Mouse (Mus musculus): Measurements from ENCODE around the gene Fkbp11. TPM values are rescaled to one million over a fixed set of nuclear protein-coding genes. Genes with fewer than 3 reads are reported as not detected.
A peak's percentile ranks its signal among the peaks of the same experiment; 100 is the strongest.
"Not testable (repeated sequence)": the region's sequence is repeated elsewhere in the genome, so short reads cannot be mapped to it uniquely, and the experiment has no call there.

Gene Fkbp11
- polyA plus RNA-seq, 1 experiment, result 18.2 TPM

GRCm38 (mm10) chr15:98765929-98766328 lies 37.9 kb upstream of the Fkbp11 start:
- Histone ChIP-seq H3K36me3 (replicated peaks; ENCODE audit: low read length) (peaks cover 7% of the 10 kb centered on the region), H3K4me1 (peaks cover 23% of the 10 kb centered on the region), H3K4me3 (replicated peaks) (no peak overlapping the region), H3K9me3 (no peaks in the 10 kb centered on the region), H3K27me3 (replicated peaks) (peaks cover 52% of the 10 kb centered on the region)
- no peak for TF ChIP-seq FLI1 (IDR thresholded peaks at IDR 0.05; ENCODE audit: low read length)
- no peak for TF ChIP-seq GATA1 (IDR thresholded peaks at IDR 0.05; ENCODE audit: borderline replicate concordance, low read length)

DNA sequence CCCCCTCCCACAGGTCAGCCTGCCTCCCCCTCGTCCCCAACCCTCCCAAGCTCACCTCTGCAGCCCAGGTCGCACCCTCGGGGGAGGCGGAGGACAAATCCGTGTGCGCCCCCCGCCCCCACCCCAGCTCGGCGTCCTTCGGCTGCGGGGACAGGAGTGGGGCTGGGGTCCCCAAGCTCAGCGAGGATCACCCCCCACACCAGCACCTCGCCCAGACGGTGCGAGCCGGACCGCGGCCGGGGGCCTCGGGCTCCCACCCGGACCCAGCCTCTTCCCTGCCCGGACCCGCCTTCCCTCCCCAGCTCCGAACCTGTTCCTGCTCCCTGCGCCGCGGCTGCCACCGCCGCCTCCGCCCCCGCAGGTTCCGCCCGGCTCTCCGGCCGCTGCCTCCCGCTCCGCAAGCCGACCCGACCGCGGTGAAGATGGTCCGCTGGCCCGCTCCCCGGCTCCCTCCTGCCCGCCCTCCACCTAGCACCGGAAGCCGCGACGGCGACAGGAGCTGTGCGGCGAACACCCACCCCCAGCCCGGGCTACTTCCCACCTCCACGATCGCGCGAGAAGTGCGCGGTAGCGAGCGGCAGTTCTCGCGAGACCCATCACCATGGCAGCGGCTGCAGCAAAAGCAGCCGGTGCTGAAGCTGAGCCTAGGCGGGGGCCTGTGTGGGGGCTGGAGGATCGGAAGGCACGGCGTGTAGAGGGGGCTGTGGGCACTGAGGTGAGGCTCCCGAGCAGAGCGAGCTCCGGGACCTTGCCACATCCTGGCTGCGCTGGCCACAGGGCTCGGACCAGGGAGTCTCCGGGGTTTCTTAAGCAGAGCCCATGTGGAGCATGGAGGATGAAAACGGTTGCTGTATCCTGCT lies 34.9 kb upstream of the Fkbp11 start, which contains the start of gene Arf3:
Gene Arf3, minus strand, starts transcription at position 545 of the 860 bp plus-strand sequence.
- H3K27me3 ChIP-seq (replicated peaks), result peaks cover 25% of the 10 kb centered on the region
- peaks cover 36% of the 10 kb centered on the region for H3K4me1 ChIP-seq
- TF ChIP-seq FLI1 (IDR thresholded peaks at IDR 0.05; ENCODE audit: low read length) (no peak), GATA1 (IDR thresholded peaks at IDR 0.05; ENCODE audit: borderline replicate concordance, low read length) (no peak)
- H3K9me3 ChIP-seq, result no peaks in the 10 kb centered on the region
- peak within 1 kb of the TSS; percentile 96 for H3K4me3 ChIP-seq (replicated peaks)
- peaks cover 36% of the 10 kb centered on the region for H3K36me3 ChIP-seq (replicated peaks; ENCODE audit: low read length)

- Histone ChIP-seq H3K4me1 (peaks cover 39% of the 10 kb centered on the region), H3K27me3 (replicated peaks) (peaks cover 22% of the 10 kb centered on the region), H3K9me3 (no peaks in the 10 kb centered on the region), H3K36me3 (replicated peaks; ENCODE audit: low read length) (peaks cover 40% of the 10 kb centered on the region), H3K4me3 (replicated peaks) (peak overlapping the region; percentile 96)
- TF ChIP-seq GATA1 (IDR thresholded peaks at IDR 0.05; ENCODE audit: borderline replicate concordance, low read length) (no peak), FLI1 (IDR thresholded peaks at IDR 0.05; ENCODE audit: low read length) (no peak)
These were observed 34.2 kb upstream of the Fkbp11 start for GRCm38 (mm10) chr15:98762201-98762621.

GRCm38 (mm10) chr15:98754125-98754524 lies 26.1 kb upstream of the Fkbp11 start:
- Histone ChIP-seq H3K36me3 (replicated peaks; ENCODE audit: low read length) (peaks cover 78% of the 10 kb centered on the region), H3K4me3 (replicated peaks) (no peak overlapping the region), H3K27me3 (replicated peaks) (no peaks in the 10 kb centered on the region), H3K4me1 (peaks cover 30% of the 10 kb centered on the region), H3K9me3 (no peaks in the 10 kb centered on the region)
- TF ChIP-seq FLI1 (IDR thresholded peaks at IDR 0.05; ENCODE audit: low read length) (no peak), GATA1 (IDR thresholded peaks at IDR 0.05; ENCODE audit: borderline replicate concordance, low read length) (no peak)

DNA sequence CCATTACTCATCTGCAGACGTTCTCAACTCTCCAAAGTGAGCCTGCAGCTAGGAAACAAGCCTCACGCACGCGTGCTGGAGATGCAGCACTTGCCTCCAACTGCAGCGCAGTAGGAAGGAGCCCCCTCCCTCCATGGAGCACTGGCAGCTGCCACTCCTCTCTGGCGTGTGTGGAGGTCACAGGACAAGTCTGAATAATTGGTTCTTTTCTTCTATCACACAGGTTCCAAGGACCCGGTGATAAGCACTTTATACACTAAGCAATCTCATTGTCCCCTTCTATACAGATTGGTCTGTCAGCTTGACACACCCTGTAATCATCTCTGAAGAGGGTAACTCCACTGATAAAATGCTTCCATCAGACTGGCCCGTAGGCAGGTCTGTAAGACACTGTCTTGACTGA lies 25.0 kb upstream of the Fkbp11 start:
- no peaks in the 10 kb centered on the region for H3K9me3 ChIP-seq
- peaks cover 72% of the 10 kb centered on the region for H3K36me3 ChIP-seq (replicated peaks; ENCODE audit: low read length)
- peaks cover 32% of the 10 kb centered on the region for H3K4me1 ChIP-seq
- no peak overlapping the region for H3K4me3 ChIP-seq (replicated peaks)
- TF ChIP-seq GATA1 (IDR thresholded peaks at IDR 0.05; ENCODE audit: borderline replicate concordance, low read length) (no peak), FLI1 (IDR thresholded peaks at IDR 0.05; ENCODE audit: low read length) (no peak)
- H3K27me3 ChIP-seq (replicated peaks), result no peaks in the 10 kb centered on the region

- peaks cover 80% of the 10 kb centered on the region for H3K36me3 ChIP-seq (replicated peaks; ENCODE audit: low read length)
- H3K4me3 ChIP-seq (replicated peaks), result no peak overlapping the region
- no peaks in the 10 kb centered on the region for H3K27me3 ChIP-seq (replicated peaks)
- peaks cover 35% of the 10 kb centered on the region for H3K4me1 ChIP-seq
- no peaks in the 10 kb centered on the region for H3K9me3 ChIP-seq
- TF ChIP-seq FLI1 (IDR thresholded peaks at IDR 0.05; ENCODE audit: low read length) (no peak), GATA1 (IDR thresholded peaks at IDR 0.05; ENCODE audit: borderline replicate concordance, low read length) (no peak)
These were observed 21.1 kb upstream of the Fkbp11 start for GRCm38 (mm10) chr15:98749093-98749492.

GRCm38 (mm10) chr15:98747296-98747695 lies 19.3 kb upstream of the Fkbp11 start:
- Histone ChIP-seq H3K9me3 (no peaks in the 10 kb centered on the region), H3K4me1 (peaks cover 33% of the 10 kb centered on the region), H3K27me3 (replicated peaks) (no peaks in the 10 kb centered on the region), H3K36me3 (replicated peaks; ENCODE audit: low read length) (peaks cover 81% of the 10 kb centered on the region), H3K4me3 (replicated peaks) (no peak overlapping the region)
- no peak for TF ChIP-seq GATA1 (IDR thresholded peaks at IDR 0.05; ENCODE audit: borderline replicate concordance, low read length)
- no peak for TF ChIP-seq FLI1 (IDR thresholded peaks at IDR 0.05; ENCODE audit: low read length)

- Histone ChIP-seq H3K9me3 (no peaks in the 10 kb centered on the region), H3K4me1 (peaks cover 33% of the 10 kb centered on the region), H3K27me3 (replicated peaks) (no peaks in the 10 kb centered on the region), H3K4me3 (replicated peaks) (no peak overlapping the region), H3K36me3 (replicated peaks; ENCODE audit: low read length) (peaks cover 85% of the 10 kb centered on the region)
- TF ChIP-seq GATA1 (IDR thresholded peaks at IDR 0.05; ENCODE audit: borderline replicate concordance, low read length), result no peak
- TF ChIP-seq FLI1 (IDR thresholded peaks at IDR 0.05; ENCODE audit: low read length), result no peak
These were observed 18.5 kb upstream of the Fkbp11 start for GRCm38 (mm10) chr15:98746344-98746965.

DNA sequence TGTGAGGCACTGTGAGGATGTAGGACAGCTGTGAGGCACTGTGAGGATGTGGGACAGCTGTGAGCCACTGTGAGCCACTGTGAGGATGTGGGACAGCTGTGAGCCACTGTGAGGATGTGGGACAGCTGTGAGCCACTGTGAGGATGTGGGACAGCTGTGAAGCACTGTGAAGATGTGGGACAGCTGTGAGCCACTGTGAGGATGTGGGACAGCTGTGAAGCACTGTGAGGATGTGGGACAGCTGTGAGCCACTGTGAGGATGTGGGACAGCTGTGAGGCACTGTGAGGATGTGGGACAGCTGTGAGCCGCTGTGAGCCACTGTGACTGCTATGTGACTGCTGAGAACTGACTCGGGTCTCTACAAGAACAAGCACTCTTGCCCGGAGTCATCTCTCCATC lies 15.9 kb upstream of the Fkbp11 start:
- Histone ChIP-seq H3K36me3 (replicated peaks; ENCODE audit: low read length) (peaks cover 91% of the 10 kb centered on the region), H3K4me1 (peaks cover 30% of the 10 kb centered on the region)
- not testable (repeated sequence) for H3K4me3 ChIP-seq (replicated peaks); H3K9me3 ChIP-seq; H3K27me3 ChIP-seq (replicated peaks)

DNA sequence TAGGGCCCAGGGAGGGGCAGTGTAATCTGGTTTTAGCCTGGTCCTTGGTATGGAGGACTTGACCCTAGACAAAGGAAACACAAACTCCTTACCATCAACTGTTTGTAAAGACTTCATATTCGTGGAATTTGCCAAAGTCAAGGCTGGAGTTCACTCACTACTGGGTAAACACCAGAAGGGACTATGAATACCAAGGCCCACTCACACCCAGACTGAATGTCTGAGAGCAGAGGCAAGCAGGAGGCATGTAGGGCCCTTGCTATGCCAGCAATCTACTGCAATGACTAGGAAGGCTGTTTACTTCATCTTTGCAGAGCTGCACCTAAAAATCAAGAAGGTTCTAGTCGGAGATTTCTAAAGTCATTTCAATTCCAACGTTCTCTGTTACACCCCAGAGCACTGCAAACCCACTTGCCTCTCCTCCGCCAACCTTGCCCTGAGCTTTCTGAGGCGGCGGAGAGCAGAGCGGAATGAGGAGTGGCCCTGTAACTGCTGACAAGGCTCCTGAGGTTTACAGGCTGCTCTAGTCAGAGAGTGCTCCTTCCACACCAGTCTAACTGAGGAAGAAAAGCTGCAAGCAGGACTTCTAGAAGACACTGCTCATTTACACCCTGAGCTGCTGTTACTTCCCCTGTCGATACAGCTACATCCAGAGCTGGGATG lies 14.9 kb upstream of the Fkbp11 start:
- Histone ChIP-seq H3K36me3 (replicated peaks; ENCODE audit: low read length) (peaks cover 94% of the 10 kb centered on the region), H3K4me1 (peaks cover 32% of the 10 kb centered on the region), H3K9me3 (no peaks in the 10 kb centered on the region), H3K27me3 (replicated peaks) (no peaks in the 10 kb centered on the region), H3K4me3 (replicated peaks) (no peak overlapping the region)
- TF ChIP-seq GATA1 (IDR thresholded peaks at IDR 0.05; ENCODE audit: borderline replicate concordance, low read length), result no peak
- TF ChIP-seq FLI1 (IDR thresholded peaks at IDR 0.05; ENCODE audit: low read length), result no peak
